Mouse (Mus musculus) left cerebral cortex, adult 11 months (tissue): ENCODE measurements around the gene Hoxb3.
A peak's percentile ranks its signal among the peaks of the same experiment; 100 is the strongest.

Experiments used
- DNase-seq: peaks from one replicate; pipeline ENCODE4 v3.0.0; 2022; ENCODE audit warnings: low spot score

The Hoxb3 gene

GRCm38 (mm10) chr11:96288455-96289221 is 34.5 kb upstream of the Hoxb3 start:
- DNase-seq, result no peak

DNA sequence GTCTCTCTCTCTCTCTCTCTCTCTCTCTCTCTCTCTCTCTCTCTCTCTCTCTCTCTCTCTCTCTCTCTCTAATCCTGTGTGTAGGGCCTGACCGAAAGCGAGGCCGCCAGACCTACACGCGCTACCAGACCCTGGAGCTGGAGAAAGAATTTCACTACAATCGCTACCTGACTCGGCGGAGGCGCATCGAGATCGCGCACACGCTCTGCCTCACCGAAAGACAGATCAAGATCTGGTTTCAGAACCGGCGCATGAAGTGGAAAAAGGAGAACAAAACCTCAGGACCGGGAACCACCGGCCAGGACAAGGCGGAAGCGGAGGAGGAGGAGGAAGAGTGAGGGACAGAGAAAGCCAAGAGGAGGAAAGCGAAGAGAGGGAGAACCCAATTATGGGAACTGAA is 33.8 kb upstream of the Hoxb3 start:
- DNase-seq, result no peak

DNA sequence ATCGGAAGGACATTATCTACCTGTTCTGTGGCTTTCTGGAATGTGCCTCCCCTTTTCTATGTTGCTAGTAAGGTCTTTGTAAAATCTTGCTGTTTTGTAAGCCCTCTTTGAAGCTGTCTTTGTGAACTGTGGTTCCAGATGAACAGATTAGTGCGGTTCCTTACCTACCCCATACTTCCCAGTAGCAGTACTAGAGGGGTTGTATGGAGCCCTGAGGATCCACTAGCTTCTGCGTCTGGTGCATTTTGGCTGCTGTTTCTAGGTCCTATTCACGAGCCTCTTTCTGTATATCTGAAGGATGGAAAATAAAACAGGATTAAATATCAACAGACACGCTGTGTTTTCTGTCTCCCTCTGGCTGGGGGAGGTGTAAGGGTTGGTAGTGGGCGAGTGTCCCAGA is 33.3 kb upstream of the Hoxb3 start:
- DNase-seq, result no peak

GRCm38 (mm10) chr11:96290705-96291355 is 32.3 kb upstream of the Hoxb3 start:
- no peak for DNase-seq

GRCm38 (mm10) chr11:96291681-96292564 is 31.2 kb upstream of the Hoxb3 start, which contains the start of gene Hoxb6:
Hoxb6 (plus strand) TSS chr11:96292476.
- no peak for DNase-seq

DNA sequence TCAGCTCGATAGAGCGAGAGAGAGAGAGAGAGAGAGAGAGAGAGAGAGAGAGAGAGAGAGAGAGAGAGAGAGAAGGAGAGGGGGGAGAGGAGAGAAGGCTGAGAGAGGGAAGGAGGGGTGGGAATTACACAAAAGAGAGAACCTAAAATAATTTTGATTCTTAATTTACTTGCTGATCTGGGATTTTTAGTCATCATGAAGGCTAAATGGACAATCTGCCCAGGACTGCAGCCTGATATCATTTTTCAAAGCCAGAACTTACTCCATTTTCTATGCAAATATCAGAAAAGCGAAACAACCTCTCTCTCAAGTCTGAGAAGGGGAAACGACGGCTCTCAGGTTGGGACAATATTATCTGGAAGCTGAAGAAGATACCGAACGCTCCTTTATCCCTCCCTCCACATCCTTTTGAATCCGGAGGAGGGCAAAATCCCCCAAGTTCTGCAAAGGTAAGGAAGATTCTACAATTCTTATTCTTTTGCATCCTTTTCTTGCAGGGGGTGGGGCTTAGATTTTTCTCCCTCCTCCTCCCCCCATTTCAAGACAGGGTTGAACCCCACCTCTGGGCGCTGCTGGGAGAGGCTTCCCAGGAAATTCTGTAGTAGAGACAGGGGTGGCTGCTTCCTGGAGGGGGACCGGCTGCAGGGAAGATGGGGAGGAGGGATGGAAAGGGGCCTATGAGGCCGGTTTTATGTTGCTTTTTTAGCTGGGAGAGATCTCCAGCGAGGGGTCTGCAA is 30.4 kb upstream of the Hoxb3 start:
- DNase-seq, result no peak

GRCm38 (mm10) chr11:96293302-96293921 is 29.7 kb upstream of the Hoxb3 start:
- no peak for DNase-seq

GRCm38 (mm10) chr11:96294245-96295091 is 28.7 kb upstream of the Hoxb3 start:
- no peak for DNase-seq

DNA sequence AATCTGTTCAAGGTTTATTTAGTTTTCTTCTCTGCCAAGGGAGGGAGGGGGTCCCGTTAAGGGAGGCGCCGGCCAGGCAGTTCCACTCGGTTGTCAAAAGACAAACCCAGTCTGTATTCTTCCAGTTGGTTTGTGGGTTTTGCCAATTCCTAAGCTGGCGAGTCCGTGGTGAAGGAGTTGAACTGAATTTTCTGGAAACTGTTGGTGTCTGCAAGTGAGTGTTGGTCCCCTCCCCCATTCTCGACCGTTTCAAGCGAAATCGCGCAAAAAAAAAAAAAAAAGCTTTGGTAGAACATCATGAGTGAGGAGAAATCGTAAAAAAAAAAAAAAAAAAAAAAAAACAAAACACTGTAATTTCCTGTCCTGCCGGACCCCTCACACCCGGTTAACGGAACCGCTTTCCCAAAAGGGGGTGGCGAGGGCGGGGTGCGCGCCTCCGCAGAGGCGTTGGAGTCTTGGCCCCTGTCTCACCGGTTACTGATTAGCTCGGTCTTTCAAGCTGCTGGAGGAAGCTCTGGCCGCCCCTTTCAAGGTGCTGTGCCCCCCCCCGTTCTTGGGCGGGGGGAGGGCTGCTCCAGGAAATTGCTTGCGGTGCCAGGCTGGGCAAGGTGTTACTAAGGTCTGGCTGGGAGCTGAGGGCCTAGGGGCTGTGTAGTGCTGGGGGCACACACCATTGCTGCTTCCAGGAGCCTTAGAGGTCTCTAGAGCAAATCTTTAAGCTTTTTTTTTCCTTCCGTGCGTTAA is 27.9 kb upstream of the Hoxb3 start:
- DNase-seq, result no peak

- DNase-seq, result no peak
These were observed 26.1 kb upstream of the Hoxb3 start for GRCm38 (mm10) chr11:96296997-96297396.

- DNase-seq, result no peak
These were observed 25.7 kb upstream of the Hoxb3 start for GRCm38 (mm10) chr11:96297428-96297827.

DNA sequence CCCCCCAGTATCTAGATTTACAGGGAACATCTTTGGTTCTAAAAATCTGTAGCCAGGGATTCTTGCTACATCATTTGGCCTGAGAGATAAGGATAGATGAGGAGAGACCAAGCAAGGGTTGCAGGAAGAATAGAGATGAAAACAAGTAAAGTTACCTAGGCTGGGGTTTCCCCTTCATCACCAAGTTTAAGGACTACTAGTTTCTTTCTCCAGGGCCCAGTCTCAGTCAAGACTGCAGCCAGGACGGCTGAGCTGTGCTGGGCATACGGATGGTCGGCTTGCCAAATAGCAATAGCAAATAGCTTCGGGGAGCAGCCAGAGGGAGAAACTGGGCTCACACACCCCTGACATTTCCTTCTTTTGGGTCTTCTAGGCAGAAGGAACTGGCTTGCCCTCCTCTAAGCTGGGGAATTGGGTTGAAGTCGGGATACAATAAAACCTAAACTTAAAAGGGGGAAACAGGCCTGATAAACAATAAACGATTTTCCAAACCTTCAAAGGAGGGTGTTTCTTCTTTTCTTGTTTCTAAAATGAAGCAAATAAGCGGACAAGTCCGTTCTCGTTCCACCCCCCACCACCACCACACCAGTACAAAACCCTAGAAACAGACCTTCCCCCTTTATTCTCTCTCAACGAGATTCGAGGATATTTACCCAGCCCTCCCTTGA is 25.0 kb upstream of the Hoxb3 start:
- no peak for DNase-seq

GRCm38 (mm10) chr11:96298895-96299667 is 24.0 kb upstream of the Hoxb3 start:
- no peak for DNase-seq

DNA sequence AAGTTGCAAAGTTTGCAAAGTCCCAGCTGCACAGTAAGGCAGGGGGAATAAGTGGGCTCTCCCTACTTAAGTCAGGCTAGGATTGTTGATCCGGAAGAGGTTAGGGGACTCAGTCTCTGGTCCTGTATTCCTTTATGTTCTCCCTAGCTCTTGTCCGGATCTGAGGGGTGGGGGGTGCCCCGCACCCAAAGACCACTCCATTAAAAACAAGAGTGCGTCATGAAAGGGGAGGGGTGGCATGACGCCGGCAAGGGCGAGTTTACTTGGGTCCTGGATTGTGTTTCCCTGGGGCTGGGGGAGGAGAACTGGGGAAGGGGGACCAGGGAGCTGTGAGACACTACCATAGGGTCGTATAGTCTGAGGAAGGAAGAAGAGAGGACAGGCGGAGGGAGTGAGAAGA is 23.3 kb upstream of the Hoxb3 start:
- DNase-seq, result no peak

GRCm38 (mm10) chr11:96300354-96301063 is 22.6 kb upstream of the Hoxb3 start:
- no peak for DNase-seq

GRCm38 (mm10) chr11:96301064-96301431 is 22.1 kb upstream of the Hoxb3 start:
- no peak for DNase-seq

DNA sequence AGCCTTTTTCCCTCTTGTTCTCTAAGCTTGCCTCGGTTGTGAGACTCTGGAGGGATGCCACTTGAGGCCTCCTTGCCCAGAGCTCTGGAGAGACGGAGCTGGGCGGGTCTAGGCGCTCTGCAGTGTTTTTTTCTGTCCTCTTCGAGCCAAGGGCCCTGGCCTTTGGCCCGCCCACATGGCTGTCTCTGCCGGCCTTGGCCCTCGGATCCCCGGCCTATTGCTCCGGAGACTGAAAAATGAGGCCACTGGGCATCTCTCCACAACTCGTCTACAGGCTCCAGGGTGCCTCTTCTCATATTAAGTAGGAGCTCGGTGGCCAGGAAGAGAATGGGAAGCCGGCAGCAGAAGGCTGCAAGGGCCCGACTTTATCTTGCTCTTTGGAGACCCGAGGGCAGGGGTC is 21.3 kb upstream of the Hoxb3 start:
- peak; percentile 39 for DNase-seq
